In the genomic region with DNA sequence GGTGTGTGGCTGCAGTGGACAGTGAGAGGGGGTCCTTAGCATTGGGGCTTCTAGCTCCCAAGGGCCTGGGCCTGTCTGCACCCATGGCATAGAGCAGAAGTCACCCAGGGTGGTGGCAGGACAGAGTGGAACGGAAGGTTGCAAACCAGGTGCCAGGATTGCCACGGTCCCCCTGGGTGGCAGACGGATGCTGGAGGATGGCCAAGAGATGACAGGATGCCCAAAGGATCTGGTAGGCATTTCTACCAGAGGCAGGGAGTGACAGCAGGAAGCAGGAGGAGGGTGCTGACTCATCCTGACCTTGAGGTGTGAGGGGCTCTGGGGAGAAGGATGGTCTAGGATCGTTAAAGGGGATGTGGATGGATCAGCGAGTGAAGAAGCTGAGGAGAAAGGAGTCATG, we compare ENCODE assay signal across 29 mouse cellular contexts. TPM values are rescaled to one million over a fixed set of nuclear protein-coding genes. Genes with fewer than 3 reads are reported as not detected.
A peak's percentile ranks its signal among the peaks of the same experiment; 100 is the strongest.
DNase-seq lines count a peak whose midpoint lies in the region; ATAC-seq and TF ChIP-seq lines count a peak whose summit lies in the region.
"Had no signal": no experiment of that assay in that cellular context is flagged by ENCODE, and none has a peak within 500 bp of the region (broad histone marks: within the 10 kb centered on the region; RNA-seq: fewer than 3 reads in every experiment).

No protein-coding gene starts in this region.

- H3K4me2 ChIP-seq in forebrain, postnatal 0 days (ENCODE audit: low read depth): no peak overlapping the region
- H3K4me2 ChIP-seq in forebrain, embryonic 11.5 days (ENCODE audit: low read depth, low read length, severe bottlenecking): no peak overlapping the region
- no peak overlapping the region for H3K4me2 ChIP-seq in heart, embryonic 12.5 days
- H3K4me2 ChIP-seq: embryonic facial prominence, embryonic 13.5 days; forebrain, embryonic 13.5 days; heart, embryonic 15.5 days; hindbrain, embryonic 12.5 days; hindbrain, embryonic 15.5 days had no signal

- ATAC-seq in cerebellum, adult (ENCODE audit: insufficient number of reproducible peaks, low FRiP score, low TSS enrichment): no peak
- 0 out of 2 replicates have a peak, but pooled peaks have one; percentile 14 for ATAC-seq in forebrain, postnatal 0 days
- no peak for ATAC-seq in forebrain, embryonic 11.5 days (replicated peaks; ENCODE audit: low FRiP score)
- ATAC-seq in heart, embryonic 12.5 days (ENCODE audit: insufficient number of reproducible peaks, low FRiP score): no peak
- ATAC-seq: forebrain, embryonic 13.5 days; forebrain, embryonic 16.5 days; intestine, postnatal 0 days had no signal

- H3K27me3 ChIP-seq in forebrain, postnatal 0 days (ENCODE audit: insufficient read depth, low read length): no peaks in the 10 kb centered on the region
- no peaks in the 10 kb centered on the region for H3K27me3 ChIP-seq in forebrain, embryonic 11.5 days (ENCODE audit: control insufficient read depth, insufficient read depth, low read length)
- H3K27me3 ChIP-seq in heart, embryonic 12.5 days (replicated peaks): no peaks in the 10 kb centered on the region
- H3K27me3 ChIP-seq: embryonic facial prominence, embryonic 13.5 days; forebrain, embryonic 13.5 days; heart, embryonic 15.5 days; hindbrain, embryonic 12.5 days; hindbrain, embryonic 15.5 days had no signal

- no peak overlapping the region for H3K4me3 ChIP-seq in forebrain, postnatal 0 days (ENCODE audit: low read depth, low read length)
- no peak overlapping the region for H3K4me3 ChIP-seq in forebrain, embryonic 11.5 days (ENCODE audit: low read depth, low read length)
- H3K4me3 ChIP-seq in heart, embryonic 12.5 days: no peak overlapping the region
- H3K4me3 ChIP-seq: embryonic facial prominence, embryonic 10.5 days; embryonic facial prominence, embryonic 13.5 days; erythroblast, embryonic 14.5 days; forebrain, embryonic 13.5 days; gastrocnemius, adult 2 months; heart, embryonic 15.5 days; hindbrain, embryonic 12.5 days; hindbrain, embryonic 15.5 days had no signal

- DNase-seq in cerebellum, adult 11-12 months: peak; percentile 19
- no peak for DNase-seq in forebrain, postnatal 0 days
- DNase-seq in forebrain, embryonic 11.5 days (ENCODE audit: low spot score): no peak
- no peak for DNase-seq in heart, postnatal 25 days (ENCODE audit: low spot score)
- DNase-seq in cerebellum, postnatal 25 days: peak; percentile 47 to 55
- DNase-seq in c-Kit-positive CD71-positive TER-119-positive erythroid progenitor cells, embryonic 14.5 days (ENCODE audit: low spot score): no peak
- DNase-seq: adrenal gland, adult 2 months; adrenal gland, postnatal 14 days; B cell, adult 2 months; embryo, embryonic 11 days; gastrocnemius, adult 2 months; gastrocnemius, postnatal 14 days; heart, adult 11 months; heart, postnatal 14 days; kidney, adult 2 months had no signal

- no peaks in the 10 kb centered on the region for H3K4me1 ChIP-seq in forebrain, postnatal 0 days (ENCODE audit: insufficient read depth)
- no peaks in the 10 kb centered on the region for H3K4me1 ChIP-seq in forebrain, embryonic 11.5 days (replicated peaks; ENCODE audit: control insufficient read depth, insufficient read depth, low read length)
- peaks cover 55% of the 10 kb centered on the region for H3K4me1 ChIP-seq in heart, embryonic 12.5 days (replicated peaks)
- H3K4me1 ChIP-seq: embryonic facial prominence, embryonic 13.5 days had no signal

- intact Hi-C loops in heart, postnatal 25 days (cut with DNase I): no loop called here

- H3K27ac ChIP-seq in forebrain, postnatal 0 days (ENCODE audit: low read depth, low read length): no peak overlapping the region
- no peak overlapping the region for H3K27ac ChIP-seq in forebrain, embryonic 11.5 days (ENCODE audit: low read depth, low read length)
- peak overlapping the region; percentile 74; the same call in 1 of the 2 replicates for H3K27ac ChIP-seq in heart, embryonic 12.5 days (ENCODE audit: poor library complexity, severe bottlenecking)
- H3K27ac ChIP-seq: embryonic facial prominence, embryonic 10.5 days; embryonic facial prominence, embryonic 13.5 days; forebrain, embryonic 13.5 days; gastrocnemius, adult 2 months; heart, embryonic 15.5 days; hindbrain, embryonic 12.5 days; hindbrain, embryonic 15.5 days had no signal

- H3K36me3 ChIP-seq in forebrain, postnatal 0 days (ENCODE audit: insufficient read depth): no peaks in the 10 kb centered on the region
- H3K36me3 ChIP-seq in forebrain, embryonic 11.5 days (ENCODE audit: control insufficient read depth, insufficient read depth, low read length): no peaks in the 10 kb centered on the region
- H3K36me3 ChIP-seq in heart, embryonic 12.5 days: no peaks in the 10 kb centered on the region
- H3K36me3 ChIP-seq: embryonic facial prominence, embryonic 10.5 days; embryonic facial prominence, embryonic 13.5 days; G1E; heart, embryonic 15.5 days; hindbrain, embryonic 12.5 days; hindbrain, embryonic 15.5 days had no signal

- no peaks in the 10 kb centered on the region for H3K9me3 ChIP-seq in forebrain, postnatal 0 days (ENCODE audit: low read length)
- no peaks in the 10 kb centered on the region for H3K9me3 ChIP-seq in forebrain, embryonic 11.5 days (ENCODE audit: control insufficient read depth, low read length)
- no peaks in the 10 kb centered on the region for H3K9me3 ChIP-seq in heart, embryonic 12.5 days (replicated peaks)
- H3K9me3 ChIP-seq: embryonic facial prominence, embryonic 10.5 days; embryonic facial prominence, embryonic 13.5 days; forebrain, embryonic 13.5 days; G1E; heart, embryonic 15.5 days; hindbrain, embryonic 12.5 days; hindbrain, embryonic 15.5 days had no signal

- H3K9ac ChIP-seq in forebrain, postnatal 0 days: no peak overlapping the region
- no peak overlapping the region for H3K9ac ChIP-seq in forebrain, embryonic 11.5 days (ENCODE audit: low read length)
- no peak overlapping the region for H3K9ac ChIP-seq in heart, embryonic 12.5 days
- H3K9ac ChIP-seq: embryonic facial prominence, embryonic 13.5 days; forebrain, embryonic 13.5 days; heart, embryonic 15.5 days; hindbrain, embryonic 12.5 days; hindbrain, embryonic 15.5 days had no signal

- WGBS in forebrain, postnatal 0 days: 54% methylated on average over 5 of the region's 5 CpGs
- WGBS in forebrain, embryonic 11.5 days: 88% methylated on average over 5 of the region's 5 CpGs
- 67% methylated on average over 5 of the region's 5 CpGs for whole genome bisulfite sequencing in heart, embryonic 12.5 days

- TF ChIP-seq CTCF in forebrain, postnatal 0 days (IDR thresholded peaks at IDR 0.05; ENCODE audit: low read depth): no peak

RNA-seq across cellular contexts. Expression of a gene that starts 15.3 kb away (rescaled TPM):
- total RNA-seq in forebrain, postnatal 0 days (2014; rRNA removed): 18.9 and 26.9 TPM in 2 replicates
- polyA plus RNA-seq in forebrain, postnatal 0 days (2015; fragmentation: Nextera tagmentation; extraction: Ambion mirVana): 2.9 and 4.1 TPM in 2 replicates
- polyA plus RNA-seq in forebrain, embryonic 11.5 days (2014; fragmentation: Nextera tagmentation; extraction: Ambion mirVana): 0.68 and 1.5 TPM in 2 replicates
- 2.3 and 2.5 TPM in 2 replicates for polyA plus RNA-seq in heart, embryonic 12.5 days (2016; fragmentation: Nextera tagmentation; extraction: Ambion mirVana)
- total RNA-seq in heart, postnatal 25 days (2021): 1 to 10 TPM; 6.5 to 7.0 TPM
- total RNA-seq: CH12.LX; hematopoietic stem cell, adult 5-6 weeks had no signal
- polyA plus RNA-seq: erythroblast, embryonic 14.5 days; G1E had no signal

Comparison
In these comparisons a context has a peak if more than half of its experiments do, and no peak if none do; other contexts are left out.
1. DNase-seq: peak in cerebellum, adult 11-12 months (single experiment) and cerebellum, postnatal 25 days (2 of 2); none in forebrain, postnatal 0 days (single experiment), forebrain, embryonic 11.5 days (single experiment), heart, postnatal 25 days (single experiment) and c-Kit-positive CD71-positive TER-119-positive erythroid progenitor cells, embryonic 14.5 days (single experiment).